Mouse (Mus musculus): ENCODE measurements around the gene Sgsm1.

The Sgsm1 gene

DNA sequence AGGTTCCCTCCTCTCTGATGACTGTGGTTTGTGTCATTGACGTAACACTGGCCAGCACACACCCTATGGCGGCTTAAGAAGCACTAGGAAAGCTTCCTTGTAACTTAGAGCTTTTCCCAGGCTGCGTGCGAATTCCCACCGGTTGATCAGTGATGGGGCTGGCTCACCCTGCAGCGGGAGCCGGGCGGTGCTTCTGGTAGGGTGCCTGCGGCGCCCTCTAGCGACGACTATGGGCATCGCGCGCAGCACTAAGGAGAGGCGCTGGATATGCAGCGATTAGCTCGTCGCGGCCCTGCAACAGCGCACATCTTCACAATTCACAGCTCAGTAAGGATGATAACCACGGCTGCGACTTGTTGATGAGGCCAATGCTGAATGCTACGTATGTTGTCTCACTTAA lies 3.4 kb upstream of the Sgsm1 start:
- WGBS: 2% methylated on average over 24 of the region's 24 CpGs

DNA sequence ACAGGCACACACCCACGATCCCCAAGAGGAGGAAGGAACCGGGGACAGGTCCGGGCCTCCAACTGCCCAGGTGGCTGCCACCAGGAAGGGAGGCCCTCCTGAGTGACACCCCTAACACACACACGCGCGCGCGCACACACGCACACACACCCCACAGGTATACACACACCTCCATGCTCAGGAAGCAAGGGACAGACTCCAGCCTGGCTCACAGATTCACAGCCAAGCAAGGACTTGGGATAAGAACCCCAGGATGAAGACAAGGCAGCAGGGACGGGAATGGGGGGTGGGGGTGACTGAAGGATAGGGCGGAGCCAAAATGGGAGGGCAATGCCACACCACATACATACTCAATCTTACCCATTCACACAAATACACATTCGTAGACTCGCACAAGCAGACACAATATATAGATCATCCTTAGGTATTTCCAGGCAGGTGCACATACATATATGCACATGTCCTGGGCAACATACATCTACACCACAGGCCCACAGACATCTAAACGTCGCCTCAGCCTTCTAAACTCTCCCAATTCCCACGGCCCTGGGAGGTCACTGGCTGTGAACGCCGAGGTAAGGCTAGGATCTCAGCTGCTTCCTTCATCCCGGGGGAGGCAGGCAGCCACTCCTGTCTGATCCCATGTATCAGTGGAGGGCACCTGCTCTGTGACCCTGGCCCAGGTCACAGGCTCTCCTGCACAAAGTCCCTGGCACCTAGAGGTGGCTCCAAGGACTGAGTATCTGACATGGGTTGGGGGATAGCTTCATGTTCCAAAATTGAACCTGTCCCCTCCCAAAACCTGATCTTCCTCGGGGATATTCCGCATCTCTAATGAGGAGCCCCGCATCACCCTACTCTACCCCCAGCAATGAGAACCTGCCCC lies 852 bp downstream of the Sgsm1 start:
- 42% methylated on average over 22 of the region's 22 CpGs for WGBS

DNA sequence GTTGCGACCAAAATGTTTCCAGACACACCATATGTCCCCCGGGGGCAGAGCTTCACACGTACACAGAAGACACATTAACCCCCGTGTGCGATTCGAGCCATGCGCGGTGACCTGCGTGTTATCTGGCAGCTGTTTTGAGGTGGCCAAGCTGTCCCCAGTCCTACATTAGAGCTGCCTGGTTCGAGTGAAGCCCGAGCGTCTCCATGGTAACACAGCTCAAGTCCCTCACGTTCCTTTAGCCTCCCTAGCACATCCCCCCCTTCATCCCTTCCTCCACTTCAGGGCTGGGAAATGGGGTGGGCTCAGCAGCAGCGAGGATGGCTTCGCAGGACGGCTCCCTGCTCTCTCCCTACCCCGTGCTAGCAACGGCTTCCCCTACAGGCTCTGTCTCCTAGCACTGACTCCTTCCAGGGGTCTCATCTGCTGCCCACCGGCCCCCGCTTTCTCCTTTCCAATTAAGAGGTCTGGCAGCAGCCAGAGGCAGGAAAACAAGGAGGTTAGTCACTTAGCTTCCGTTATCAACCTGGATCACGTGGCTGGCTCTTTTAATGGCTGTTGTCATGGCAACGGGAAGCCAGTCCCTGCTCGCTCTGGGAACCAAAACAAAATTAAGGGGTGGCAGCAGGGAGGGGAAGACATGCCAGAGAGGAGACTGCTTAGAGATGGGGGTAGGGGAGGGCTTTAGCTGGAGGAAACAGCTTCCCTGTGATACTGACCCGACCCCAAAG lies 3.7 kb downstream of the Sgsm1 start:
- 4% methylated on average over 25 of the region's 25 CpGs for whole genome bisulfite sequencing

DNA sequence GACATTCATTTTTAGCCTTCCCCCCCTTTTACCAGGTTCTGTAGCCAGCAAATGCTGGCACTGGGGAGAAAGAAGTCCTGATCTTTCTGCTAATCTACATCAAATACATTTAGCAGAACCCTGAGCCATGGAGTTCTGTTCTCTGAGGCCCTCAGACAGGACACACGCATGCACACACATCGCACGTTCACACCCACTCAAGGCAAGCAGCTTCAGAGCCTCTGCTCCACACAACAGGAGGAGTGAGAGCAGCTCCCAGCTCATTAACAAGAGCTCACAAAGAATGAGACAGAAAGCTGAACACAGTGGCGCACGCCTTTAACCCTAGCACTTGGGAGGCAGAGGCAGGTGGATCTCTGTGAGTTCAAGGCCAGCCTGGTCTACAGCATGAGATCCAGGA lies 6.1 kb downstream of the Sgsm1 start:
- 48% methylated on average over 5 of the region's 5 CpGs for WGBS

DNA sequence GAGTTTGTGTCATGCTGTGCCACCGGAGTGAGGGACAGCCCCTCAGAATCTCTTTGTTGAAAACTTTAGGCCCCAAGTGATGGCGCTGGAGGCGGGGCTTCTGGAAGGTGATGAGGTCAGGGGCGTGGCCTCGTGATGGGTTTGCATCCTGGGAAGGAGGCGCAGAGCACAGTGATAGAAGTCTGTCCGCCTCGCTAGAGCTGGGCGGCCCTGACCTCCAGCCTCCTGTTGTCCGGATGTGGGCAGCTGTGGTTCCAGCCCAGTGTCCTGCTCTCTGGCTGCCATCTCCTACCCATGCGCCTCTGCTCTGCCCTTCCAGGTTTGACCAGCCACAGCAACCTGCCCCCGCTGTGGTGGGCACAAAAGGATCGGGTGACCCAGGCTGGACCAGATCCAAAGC lies 8.7 kb downstream of the Sgsm1 start:
- WGBS: 47% methylated on average over 13 of the region's 13 CpGs

DNA sequence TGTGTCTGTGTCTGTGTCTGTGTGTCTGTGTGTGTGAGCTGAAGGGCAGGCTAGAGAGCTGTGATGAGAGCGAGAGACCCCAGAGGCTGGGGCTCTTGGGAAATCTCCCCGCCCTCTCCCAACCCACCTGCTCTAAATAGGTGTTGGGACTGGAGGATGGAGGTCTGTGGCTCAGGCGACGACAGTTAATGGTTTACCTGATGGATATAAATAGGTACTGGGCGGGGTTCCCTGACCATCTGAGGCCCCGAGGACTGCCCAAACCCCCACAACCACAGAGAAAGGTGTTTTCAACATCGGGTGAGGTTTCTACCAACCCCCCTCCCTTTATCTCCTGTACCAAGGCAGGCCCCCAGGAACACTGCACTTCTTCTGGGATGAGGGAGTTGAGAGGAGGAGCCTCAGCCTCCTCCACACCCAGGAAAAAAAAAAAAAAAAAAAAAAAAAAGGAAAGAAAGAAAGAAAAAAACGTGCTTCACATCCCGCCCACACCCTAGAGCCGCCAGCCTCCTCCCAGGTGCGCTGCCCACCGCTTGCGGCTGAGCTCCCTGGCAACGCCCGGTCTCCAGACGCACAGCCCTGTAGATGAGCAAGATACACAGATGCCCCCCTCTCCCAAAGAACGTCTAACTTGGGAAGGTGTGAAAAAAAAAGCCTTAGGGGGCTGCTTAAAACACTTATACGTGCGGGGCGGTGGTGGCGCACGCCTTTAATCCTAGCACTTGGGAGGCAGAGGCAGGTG lies 10.3 kb downstream of the Sgsm1 start:
- WGBS: 50% methylated on average over 22 of the region's 22 CpGs

DNA sequence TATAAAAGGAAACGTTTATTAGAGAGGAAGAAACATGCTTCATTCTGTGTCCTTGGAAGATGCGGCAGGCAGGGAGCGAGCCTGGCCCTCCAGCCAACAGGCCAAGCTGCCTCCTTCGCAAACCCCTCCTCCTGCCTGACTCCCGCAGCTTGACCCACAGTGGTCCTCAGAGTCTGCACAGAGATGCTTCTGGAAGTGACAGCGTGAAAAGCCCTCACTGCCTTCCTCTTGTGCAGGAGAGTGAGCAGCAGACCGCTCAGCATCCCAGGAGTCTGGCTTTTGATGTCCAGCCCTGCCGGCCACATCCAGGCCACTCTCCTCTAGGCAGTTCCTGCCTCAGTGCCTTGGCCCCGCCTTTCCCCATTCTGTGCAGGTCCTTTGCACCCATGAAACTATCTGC lies 11.2 kb downstream of the Sgsm1 start:
- 52% methylated on average over 9 of the region's 9 CpGs for WGBS

DNA sequence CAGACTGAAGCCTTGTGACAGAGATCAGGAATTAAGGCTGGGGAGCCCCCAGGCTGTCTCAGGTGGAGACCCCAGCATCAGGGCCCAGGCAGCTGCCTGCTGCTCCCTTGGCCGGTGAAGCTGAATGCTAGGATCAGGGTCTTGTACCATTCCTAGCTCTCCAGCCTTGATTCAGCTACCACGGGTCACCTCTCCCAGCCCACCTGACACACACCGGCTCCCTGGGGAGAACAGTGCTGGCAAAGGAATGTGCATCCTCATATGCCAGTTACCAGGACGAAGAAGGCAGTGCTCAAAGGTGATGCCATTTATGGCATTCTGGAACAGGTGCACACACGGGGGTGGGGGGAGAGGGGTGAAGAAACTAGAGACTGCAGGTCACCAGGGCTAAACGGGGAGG lies 11.8 kb downstream of the Sgsm1 start:
- WGBS: 52% methylated on average over 6 of the region's 6 CpGs

DNA sequence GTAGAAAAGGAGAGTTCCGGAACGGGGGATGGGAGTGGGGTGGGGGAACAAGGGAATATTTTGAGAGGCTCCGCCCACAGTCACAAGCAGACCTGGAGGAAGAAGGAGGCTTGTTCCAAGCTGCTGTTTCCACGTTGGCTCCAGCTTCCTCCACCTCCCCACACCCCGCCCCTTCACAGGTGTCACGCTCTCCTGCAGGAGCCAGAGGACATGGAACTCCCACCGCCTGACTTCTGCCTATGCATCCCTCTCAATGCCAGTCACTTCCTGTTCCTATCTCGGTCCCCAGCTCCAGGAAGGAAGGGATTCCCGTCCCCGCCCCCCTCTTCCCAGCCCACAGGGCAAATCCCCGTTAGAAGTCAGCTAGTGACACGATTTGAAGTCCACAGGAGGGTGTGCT lies 12.5 kb downstream of the Sgsm1 start:
- WGBS: 26% methylated on average over 12 of the region's 12 CpGs

DNA sequence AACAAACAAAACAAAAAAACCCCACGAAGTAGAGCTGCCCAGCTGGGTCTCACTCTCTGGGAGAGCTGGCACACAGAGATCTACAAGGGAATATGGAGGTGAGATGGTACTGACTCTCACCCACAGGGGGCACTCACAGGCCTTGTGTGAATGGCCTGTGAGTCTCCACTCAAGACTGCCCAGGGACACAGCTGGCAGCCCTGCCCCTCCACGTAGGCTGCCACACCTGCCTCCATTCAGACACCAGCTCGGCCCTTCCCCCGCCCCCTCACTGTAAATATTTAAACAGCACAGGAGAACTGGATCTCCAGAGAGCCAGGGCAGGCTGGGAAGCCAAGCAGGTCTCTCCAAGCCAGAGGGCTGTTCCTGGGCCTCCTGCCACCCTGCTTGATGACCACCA lies 14.8 kb downstream of the Sgsm1 start:
- 35% methylated on average over 4 of the region's 4 CpGs for WGBS

DNA sequence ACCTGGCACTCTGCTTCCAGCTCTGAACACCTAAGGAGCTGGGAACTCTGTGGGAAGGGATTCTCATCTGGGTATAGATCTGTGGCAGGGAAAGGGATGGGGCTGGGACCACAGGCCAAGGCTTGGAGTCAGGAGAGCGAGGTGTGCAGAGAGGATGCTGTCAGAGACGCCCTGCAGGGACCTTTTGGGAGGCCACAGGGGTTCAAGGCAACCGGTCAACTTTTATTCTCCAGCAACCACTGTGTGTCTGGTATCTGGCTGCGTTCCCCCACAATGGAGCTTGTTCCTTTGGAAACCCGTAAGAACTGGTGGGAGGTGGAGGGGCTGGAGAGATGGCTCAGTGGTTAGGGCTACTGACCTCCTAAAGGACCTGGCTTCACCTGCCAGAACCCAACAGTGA lies 16.0 kb downstream of the Sgsm1 start:
- WGBS: 85% methylated on average over 5 of the region's 5 CpGs

DNA sequence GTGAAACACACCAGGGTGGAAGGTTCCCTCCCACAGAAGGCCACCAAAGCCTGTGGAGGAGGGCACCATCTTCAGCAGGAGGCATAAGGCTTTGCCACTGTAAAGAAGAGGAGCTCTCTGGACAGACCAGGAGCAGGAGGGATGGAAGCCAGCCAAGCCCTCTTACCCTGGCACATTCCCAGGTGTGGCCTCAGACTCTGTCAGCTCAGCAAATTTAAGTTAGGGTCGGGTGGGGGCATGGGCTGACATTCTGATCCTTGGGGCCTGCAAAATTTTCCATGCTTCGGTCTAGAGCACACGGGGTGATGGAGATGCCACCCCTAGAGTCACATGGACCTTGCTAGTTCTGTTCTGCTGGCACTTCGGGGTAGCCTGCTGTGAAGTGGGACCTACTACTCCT lies 17.1 kb downstream of the Sgsm1 start:
- whole genome bisulfite sequencing: 67% methylated on average over 4 of the region's 4 CpGs

DNA sequence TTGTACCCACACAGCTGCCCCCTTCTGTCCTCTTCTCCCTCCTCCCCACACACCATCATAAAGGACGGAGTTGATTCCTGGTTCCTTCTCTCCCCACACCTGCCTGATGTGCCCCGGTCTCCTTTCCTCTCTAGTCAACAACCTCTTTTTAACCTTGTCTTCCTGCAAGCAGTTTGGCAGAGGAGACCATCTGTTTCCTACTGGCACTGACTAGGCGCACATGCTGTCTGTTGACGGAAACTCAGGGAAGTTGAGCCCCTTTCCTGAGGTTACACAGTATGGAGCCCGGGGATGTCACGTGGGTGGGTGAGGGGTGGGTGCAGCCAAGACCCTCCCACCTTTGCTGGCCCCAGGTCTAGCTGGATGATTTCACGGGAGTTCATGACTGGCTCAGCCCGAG lies 17.8 kb downstream of the Sgsm1 start:
- WGBS: 22% methylated on average over 8 of the region's 8 CpGs

DNA sequence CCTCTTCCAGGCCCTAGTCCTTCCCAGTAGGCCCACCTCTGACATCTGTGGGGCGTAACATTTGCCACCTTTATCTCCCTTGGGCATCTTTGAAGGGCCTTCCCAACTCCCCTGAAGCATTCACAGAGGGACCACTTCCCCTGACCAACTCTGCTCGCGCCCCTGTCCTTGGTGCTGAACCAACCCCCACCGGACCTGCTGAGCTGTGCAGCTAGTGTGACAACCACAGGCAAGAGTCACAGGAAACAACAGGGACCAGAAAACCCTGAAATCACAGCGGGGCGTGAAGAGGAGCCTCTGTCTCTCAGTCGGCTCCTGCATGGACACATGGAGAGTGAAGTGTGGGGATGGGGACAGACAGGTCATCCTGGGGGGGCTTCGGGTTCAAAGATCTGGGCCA lies 18.4 kb downstream of the Sgsm1 start:
- 35% methylated on average over 8 of the region's 8 CpGs for WGBS

DNA sequence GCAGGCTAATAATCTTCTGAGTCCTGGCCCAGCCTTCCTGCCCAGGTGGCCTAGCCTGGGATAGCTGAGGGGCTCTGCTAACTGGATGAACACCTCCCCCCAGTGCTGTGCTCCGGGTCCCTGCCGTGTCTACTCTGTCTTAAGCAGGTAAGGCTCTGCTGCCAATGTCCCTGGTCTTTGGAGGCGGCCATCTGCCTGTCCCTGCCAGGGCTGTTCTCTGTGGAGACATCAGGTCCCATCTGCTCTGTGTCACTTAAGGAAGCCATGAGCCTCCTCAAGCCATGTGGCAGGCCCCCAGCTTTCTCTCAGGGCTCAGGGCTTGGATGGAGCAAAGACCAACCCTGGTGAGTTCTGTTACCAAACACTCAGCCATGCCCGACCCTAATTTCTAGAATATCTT lies 19.5 kb downstream of the Sgsm1 start:
- 60% methylated on average over 4 of the region's 4 CpGs for WGBS

DNA sequence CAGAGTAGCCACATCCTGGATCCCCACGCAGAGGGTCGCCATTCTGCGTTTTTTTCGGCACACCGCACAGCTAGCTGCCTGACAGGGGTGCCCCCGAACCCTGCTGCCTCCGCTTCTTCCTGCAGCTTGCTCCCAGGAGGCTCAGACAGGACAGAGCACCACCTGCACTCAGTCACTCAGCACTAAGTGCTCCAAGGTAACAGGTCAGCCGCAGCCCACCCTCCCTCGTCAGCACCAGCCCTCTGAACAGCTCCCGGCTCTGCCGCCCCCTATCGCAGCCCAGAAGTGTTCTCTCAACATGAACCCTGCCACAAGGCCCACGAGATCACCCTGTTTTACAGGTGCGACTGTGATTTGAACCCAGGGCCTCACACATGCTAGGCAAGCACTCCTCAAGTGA lies 20.4 kb downstream of the Sgsm1 start:
- WGBS: 55% methylated on average over 14 of the region's 14 CpGs

DNA sequence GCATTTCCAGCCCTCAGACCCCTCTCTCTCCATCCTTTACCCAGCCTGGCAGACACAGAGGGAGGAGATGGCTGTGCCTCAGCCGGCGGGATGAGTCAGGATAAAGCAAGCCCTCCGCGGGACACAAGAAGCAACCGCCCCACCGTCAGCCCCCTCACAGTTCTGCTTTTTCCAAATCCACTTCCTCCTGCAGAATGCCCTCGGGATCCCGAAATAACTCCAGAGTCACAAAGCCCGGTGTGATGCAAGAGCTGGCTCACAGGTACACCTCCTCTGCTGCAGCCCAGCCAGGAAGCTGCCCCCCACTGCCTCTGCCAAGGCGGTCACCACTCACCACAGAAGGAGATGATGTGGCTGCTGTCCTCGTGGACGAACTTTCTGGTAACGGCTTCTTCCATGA lies 22.1 kb downstream of the Sgsm1 start:
- 25% methylated on average over 13 of the region's 13 CpGs for WGBS

DNA sequence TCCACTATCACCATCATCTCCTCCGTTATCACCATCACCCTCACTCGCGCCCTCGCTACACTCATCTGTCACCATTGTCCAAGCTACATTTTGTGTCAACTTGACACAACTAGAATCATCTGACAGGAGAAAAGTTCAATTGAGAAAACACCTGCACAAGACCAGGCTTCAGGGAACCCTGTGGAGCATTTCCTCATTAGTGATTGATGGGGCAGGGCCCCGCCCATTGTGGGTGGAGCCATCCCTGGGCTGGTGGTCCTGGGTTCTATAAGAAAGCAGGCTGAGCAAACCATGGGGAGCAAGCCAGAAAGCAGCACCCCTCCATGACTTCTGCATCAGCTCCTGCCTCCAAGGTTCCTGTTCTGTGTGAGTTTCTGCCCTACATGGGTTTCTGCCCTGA lies 22.8 kb downstream of the Sgsm1 start:
- WGBS: 71% methylated on average over 5 of the region's 5 CpGs

DNA sequence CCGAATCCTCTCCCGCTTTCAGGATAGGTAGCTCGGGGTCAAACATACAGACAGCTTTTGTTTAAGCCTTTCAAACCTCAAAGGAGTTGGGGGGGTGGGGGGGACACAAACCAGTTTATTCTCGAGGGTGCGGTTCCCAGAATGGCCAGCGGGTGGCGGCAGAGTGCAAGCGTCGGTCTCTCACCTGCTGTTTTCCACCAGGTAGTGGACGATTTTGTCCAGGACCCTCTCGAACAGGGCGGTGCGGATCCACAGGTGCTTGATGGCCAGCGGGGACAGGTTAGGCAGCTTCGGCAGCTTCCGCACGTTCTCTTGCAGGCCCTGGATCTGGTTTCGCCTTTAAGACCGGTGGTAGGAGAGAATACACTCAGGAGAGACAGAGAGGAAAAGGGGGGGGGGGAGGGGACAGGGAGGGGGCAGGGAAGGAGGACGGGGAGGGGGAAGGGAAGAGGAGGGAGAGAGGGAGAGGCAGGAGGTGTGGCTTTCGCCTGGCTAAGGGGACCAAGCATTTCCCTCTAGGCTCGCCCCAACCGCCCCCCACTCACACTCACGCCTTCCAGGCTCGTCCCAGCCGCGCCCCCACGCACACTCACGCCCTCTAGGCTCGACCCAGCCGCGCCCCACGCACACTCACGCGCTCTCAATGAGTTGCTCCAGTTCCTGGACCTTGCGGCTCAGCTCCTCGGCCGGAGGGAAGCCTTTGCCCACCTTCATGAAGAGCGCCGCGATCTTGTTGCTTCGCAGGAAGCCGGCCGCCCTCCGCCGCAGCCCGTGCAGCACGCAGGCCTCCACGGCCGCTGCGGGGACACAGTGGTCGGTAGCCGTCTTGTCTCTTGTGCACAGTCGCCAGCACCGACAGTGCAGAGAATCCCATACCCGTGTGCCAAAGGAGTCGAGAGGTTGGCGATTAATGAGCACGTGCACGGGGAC lies 23.7 kb downstream of the Sgsm1 start:
- 14% methylated on average over 60 of the region's 60 CpGs for WGBS

DNA sequence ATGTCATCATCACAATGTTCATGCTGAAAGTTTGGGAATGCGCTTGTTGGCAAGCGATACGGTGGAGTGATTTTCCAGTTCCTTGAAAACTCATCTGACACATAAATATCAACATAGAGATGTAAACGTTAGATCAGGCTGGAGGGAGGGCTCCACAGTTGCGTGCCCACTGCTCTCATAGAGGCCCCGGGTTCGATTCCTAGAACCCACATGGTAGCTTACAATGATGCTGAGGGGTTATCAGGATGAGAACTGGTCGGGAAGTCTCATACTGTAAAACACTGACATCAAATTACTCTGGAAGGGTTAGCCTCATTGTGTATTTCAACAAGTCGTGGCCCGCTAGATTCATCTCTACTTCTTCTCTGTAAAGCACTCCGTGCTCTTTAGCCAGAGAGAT lies 24.5 kb downstream of the Sgsm1 start:
- 71% methylated on average over 11 of the region's 11 CpGs for WGBS

DNA sequence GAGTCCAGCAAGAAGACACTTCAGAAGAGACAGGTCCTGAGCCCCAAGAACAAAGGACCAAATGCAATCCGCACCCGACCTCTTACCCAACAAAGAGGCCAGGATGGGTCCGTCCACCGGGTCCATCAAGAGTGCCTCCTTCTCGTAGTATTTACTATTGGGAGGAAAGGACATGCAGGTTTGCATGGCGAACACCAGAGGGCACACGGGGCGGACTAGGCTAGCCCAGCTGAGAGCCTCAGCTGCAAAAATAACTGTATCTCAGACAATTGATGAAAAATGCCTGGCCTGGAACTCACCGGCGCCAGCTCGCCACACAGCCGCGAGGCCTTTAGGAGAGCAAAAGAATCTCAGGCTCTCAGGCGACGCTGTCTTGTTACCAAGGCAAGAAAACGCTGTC lies 25.0 kb downstream of the Sgsm1 start:
- 61% methylated on average over 16 of the region's 16 CpGs for WGBS

DNA sequence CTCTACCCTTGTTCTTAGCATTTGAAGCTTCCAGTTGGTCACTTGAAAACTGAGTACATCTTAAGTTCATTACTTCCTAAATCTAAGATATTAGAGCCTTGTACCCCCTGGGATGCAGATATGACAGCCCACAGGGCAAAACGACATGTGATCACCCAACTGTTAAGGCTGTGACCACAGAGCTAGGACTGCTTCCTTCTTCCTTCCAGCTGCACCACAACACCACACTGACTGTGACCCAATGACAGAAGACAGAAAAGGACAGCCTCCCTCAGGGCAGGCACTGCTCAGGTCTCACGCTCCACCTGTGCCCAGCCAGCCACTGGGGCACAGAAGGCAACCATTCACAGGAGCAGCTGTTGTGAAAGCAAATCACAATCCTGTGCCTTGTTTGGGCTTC lies 26.9 kb downstream of the Sgsm1 start:
- WGBS: 84% methylated on average over 2 of the region's 2 CpGs

Data from cerebral cortex, adult 2 months (tissue).